Mouse (Mus musculus) G1E (cell line): ENCODE data around the gene Gpr25. TPM values are rescaled to one million over a fixed set of nuclear protein-coding genes. Genes with fewer than 3 reads are reported as not detected.

ENCODE experiments used
- ATAC-seq: 2 replicates; pipeline ENCODE4 v1.8.0; 2016; ENCODE audit warnings: mild to moderate bottlenecking; ENCODE audit not compliant: insufficient number of reproducible peaks, poor library complexity, low FRiP score, severe bottlenecking; ENCODE audit errors: extremely low read depth
- DNase-seq: peaks from one replicate; pipeline ENCODE4 v3.0.0; 2012; ENCODE audit warnings: low spot score
- H3K27me3 ChIP-seq: 2 replicates; pipeline ENCODE4 v1.6.1; 2012; ENCODE audit warnings: mild to moderate bottlenecking, low read length, inconsistent platforms; ENCODE audit not compliant: insufficient read depth
- H3K36me3 ChIP-seq: replicated peaks from 2 replicates; pipeline ENCODE3; 2012; ENCODE audit warnings: mild to moderate bottlenecking, inconsistent platforms
- H3K4me1 ChIP-seq: 2 replicates; pipeline ENCODE4 v1.6.1; 2012; ENCODE audit warnings: low read depth, low read length, inconsistent platforms, mixed read lengths; ENCODE audit not compliant: insufficient read depth
- H3K4me3 ChIP-seq: 2 replicates; pipeline ENCODE4 v1.5.1; 2012; ENCODE audit warnings: low read depth, mild to moderate bottlenecking, inconsistent platforms, low read length, moderate library complexity, mixed read lengths
- H3K9me3 ChIP-seq: replicated peaks from 2 replicates; pipeline ENCODE4 v1.6.1; 2012; ENCODE audit warnings: inconsistent platforms
- CTCF ChIP-seq: IDR thresholded peaks from 2 replicates; pipeline ENCODE4 v1.5.1; 2012; ENCODE audit warnings: low read depth, low read length, inconsistent platforms, mixed read lengths
- GATA1 ChIP-seq: IDR thresholded peaks from 2 replicates; pipeline ENCODE4 v1.6.1; 2012; ENCODE audit warnings: borderline replicate concordance, low read length, inconsistent platforms, mixed read lengths
- GATA2 ChIP-seq: IDR thresholded peaks from 2 replicates; pipeline ENCODE4 v1.6.1; 2012; ENCODE audit warnings: low read depth, low read length, inconsistent platforms, borderline replicate concordance
- POLR2AphosphoS5 ChIP-seq: IDR thresholded peaks from 2 replicates; pipeline ENCODE4 v1.6.1; 2012; ENCODE audit warnings: low read depth, low read length, inconsistent platforms; ENCODE audit not compliant: insufficient replicate concordance
- TAL1 ChIP-seq: conservative IDR thresholded peaks from 2 replicates; pipeline ENCODE4 v1.6.1; 2012; ENCODE audit warnings: low read depth, low read length, inconsistent platforms, mixed read lengths
- polyA plus RNA-seq: library from polyadenylated mRNA; stranded (reverse); fragments of >175 nt; gene quantifications from 2 replicates; pipeline ENCODE4 v1.2.3, GENCODE M21; 2012
- total RNA-seq, 2 experiments: library from RNA; stranded (forward) in 1 of 2; stranded (reverse) in 1 of 2; fragments of 200-1000 nt in 1 of 2; fragments of >200 nt in 1 of 2; fragmentation: Nextera tagmentation in 1 of 2; gene quantifications; 2 replicates each; pipeline ENCODE4 v1.2.3; 2014 to 2017

Gpr25 gene
- total and polyA plus RNA-seq, 3 experiments = not detected

DNA sequence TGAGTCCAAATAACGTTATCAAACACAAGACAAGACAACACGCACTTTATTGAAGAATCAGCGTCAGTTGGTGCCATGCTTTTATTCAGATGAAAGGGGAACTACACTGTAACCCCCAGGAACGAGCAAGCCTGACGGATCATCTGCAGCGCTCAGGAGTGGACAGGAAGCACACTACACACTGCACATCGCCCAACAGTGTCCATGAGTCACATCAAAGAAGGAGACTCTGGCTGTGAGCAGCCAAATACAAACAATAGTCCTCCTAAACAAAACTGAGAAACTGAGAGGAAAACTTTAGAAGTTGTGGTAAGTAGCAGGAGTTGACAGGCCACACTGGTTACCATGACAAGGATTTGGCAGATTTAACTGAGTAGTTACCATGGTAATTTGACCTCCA is 7.6 kb upstream of the Gpr25 start:
- no peak overlapping the region for H3K4me3 ChIP-seq
- ATAC-seq (no peak), DNase-seq (no peak)
- no peaks in the 10 kb centered on the region for H3K9me3 ChIP-seq
- peaks cover 45% of the 10 kb centered on the region for H3K36me3 ChIP-seq
- peaks cover 8% of the 10 kb centered on the region; the same call in 1 of the 2 replicates for H3K27me3 ChIP-seq
- peaks cover 4% of the 10 kb centered on the region; the same call in 1 of the 2 replicates for H3K4me1 ChIP-seq
- no peak for TF ChIP-seq CTCF
- no peak for TF ChIP-seq GATA1

DNA sequence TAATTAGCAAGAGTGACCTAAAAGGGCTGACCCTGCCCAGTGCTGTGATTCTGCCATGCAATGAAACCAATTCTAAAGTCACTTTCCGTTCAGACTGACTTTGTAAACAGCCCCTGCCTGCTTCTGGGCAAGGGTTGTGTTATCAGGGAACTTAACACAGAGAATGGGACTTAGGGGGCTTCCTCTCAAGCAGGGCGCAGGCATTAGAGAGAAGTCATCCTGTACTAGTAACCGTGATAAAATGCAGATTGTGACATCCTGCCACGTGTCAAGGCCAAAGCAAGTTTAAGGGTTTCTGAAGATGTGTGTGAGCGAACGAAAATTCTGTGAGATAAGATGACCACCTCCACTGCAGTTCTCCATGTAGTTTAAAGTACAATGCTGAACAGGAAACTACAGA is 5.5 kb upstream of the Gpr25 start:
- Histone ChIP-seq H3K9me3 (no peaks in the 10 kb centered on the region), H3K4me1 (peaks cover 5% of the 10 kb centered on the region; the same call in 1 of the 2 replicates), H3K4me3 (no peak overlapping the region), H3K27me3 (peaks cover 20% of the 10 kb centered on the region; the same call in 1 of the 2 replicates), H3K36me3 (peaks cover 24% of the 10 kb centered on the region)
- TF ChIP-seq POLR2AphosphoS5 = no peak
- TF ChIP-seq GATA2 = no peak
- no peak for TF ChIP-seq TAL1
- TF ChIP-seq GATA1 = no peak
- TF ChIP-seq CTCF = no peak
- DNase-seq (no peak), ATAC-seq (no peak)

DNA sequence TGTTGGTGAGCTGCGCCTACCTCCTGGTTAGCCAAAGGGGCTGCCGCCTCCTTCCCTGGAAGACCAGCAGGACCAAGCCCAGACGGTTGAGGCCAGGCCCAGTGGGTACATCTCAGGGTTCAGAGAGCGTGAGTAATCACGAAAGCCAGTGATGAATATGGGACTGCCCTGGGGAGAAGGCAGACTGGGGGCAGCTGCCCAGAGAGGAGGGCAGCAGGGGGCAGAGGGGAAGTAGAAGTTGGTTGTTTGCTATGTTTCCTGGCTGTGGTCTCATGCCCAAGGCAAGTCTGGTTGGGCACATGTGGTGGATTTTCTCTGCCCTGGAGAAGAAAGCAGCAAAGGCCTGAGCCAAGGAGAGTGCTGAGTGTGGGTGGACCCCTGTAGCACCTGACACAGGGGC is 2.7 kb upstream of the Gpr25 start:
- H3K4me3 ChIP-seq = no peak overlapping the region
- ATAC-seq (no peak), DNase-seq (no peak)
- TF ChIP-seq GATA1 = no peak
- no peak for TF ChIP-seq TAL1
- no peak for TF ChIP-seq POLR2AphosphoS5
- no peak for TF ChIP-seq GATA2
- no peak for TF ChIP-seq CTCF
- peaks cover 15% of the 10 kb centered on the region for H3K9me3 ChIP-seq
- H3K4me1 ChIP-seq = peaks cover 8% of the 10 kb centered on the region
- H3K27me3 ChIP-seq = peaks cover 44% of the 10 kb centered on the region; the same call in 1 of the 2 replicates
- peaks cover 8% of the 10 kb centered on the region for H3K36me3 ChIP-seq

DNA sequence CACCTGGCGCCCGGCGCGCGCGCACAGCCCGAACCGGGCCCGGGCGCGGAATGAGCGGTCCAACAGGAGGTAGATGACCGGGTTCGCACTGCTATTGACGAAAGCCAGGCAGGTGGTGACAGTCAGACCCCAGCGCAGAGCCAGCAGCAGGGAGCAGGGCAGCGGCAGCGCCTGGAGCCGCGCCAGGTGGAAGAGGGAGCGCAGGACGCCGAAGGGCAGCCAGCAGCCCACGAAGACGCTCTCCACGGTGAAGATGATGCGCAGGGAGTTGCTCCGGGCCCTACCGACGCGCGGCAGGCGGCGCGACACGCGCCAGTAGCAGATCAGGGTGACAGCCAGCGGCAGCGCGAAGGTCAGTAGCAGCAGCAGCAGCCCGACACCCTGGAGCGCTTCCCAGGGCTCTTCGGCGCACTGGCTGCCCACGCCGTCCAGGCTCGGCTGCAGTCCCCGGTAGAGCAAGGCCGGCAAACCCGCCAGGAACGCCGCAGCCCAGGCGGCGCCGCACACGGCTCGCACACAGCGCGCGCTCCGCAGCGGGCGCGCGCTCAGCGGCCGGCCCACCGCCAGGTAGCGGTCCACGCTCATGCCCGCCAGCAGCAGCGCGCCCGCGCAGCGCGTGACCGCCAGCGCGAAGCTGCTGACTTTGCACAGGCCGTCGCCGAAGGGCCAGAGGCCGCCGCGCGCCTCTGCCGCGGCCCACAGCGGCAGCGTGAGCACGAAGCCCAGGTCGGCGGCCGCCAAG is 609 bp downstream of the Gpr25 start:
- no peak for DNase-seq
- Histone ChIP-seq H3K4me3 (peak overlapping the region; percentile 9; the same call in 1 of the 2 replicates), H3K9me3 (peaks cover 15% of the 10 kb centered on the region)

GRCm38 (mm10) chr1:136259543-136259892 is 1.2 kb downstream of the Gpr25 start:
- no peak for ATAC-seq
- TF ChIP-seq GATA2 (no peak), TAL1 (no peak), GATA1 (no peak), POLR2AphosphoS5 (no peak), CTCF (no peak)
- DNase-seq = no peak
- H3K4me1 ChIP-seq = peaks cover 38% of the 10 kb centered on the region
- H3K36me3 ChIP-seq = no peaks in the 10 kb centered on the region
- H3K4me3 ChIP-seq = no peak overlapping the region
- peaks cover 56% of the 10 kb centered on the region for H3K27me3 ChIP-seq
- peaks cover 15% of the 10 kb centered on the region for H3K9me3 ChIP-seq

More for the DNA sequence above, 609 bp downstream of the Gpr25 start:
- Histone ChIP-seq H3K27me3 (peaks cover 56% of the 10 kb centered on the region), H3K4me1 (peaks cover 33% of the 10 kb centered on the region), H3K36me3 (no peaks in the 10 kb centered on the region)
- ATAC-seq = no peak
- TF ChIP-seq GATA2 = no peak
- TF ChIP-seq TAL1 = no peak
- TF ChIP-seq GATA1 = no peak
- no peak for TF ChIP-seq POLR2AphosphoS5
- TF ChIP-seq CTCF = no peak

GRCm38 (mm10) chr1:136258495-136258894 is 2.2 kb downstream of the Gpr25 start:
- Histone ChIP-seq H3K4me3 (no peak overlapping the region), H3K36me3 (no peaks in the 10 kb centered on the region), H3K27me3 (peaks cover 51% of the 10 kb centered on the region), H3K9me3 (peaks cover 15% of the 10 kb centered on the region), H3K4me1 (peaks cover 43% of the 10 kb centered on the region)
- ATAC-seq (no peak), DNase-seq (no peak)
- TF ChIP-seq GATA1 (no peak), CTCF (no peak), TAL1 (no peak), POLR2AphosphoS5 (no peak), GATA2 (no peak)

- Histone ChIP-seq H3K9me3 (peaks cover 13% of the 10 kb centered on the region), H3K27me3 (peaks cover 31% of the 10 kb centered on the region), H3K4me3 (no peak overlapping the region; the same call in 1 of the 2 replicates), H3K36me3 (no peaks in the 10 kb centered on the region), H3K4me1 (peaks cover 49% of the 10 kb centered on the region)
- DNase-seq (no peak), ATAC-seq (no peak)
- no peak for TF ChIP-seq TAL1
Observed at GRCm38 (mm10) chr1:136255657-136256056, 5.0 kb downstream of the Gpr25 start.
